Mouse (Mus musculus) heart, embryonic 15.5 days (tissue): Measurements from ENCODE around the gene Ctf1. TPM values are rescaled to one million over a fixed set of nuclear protein-coding genes. Genes with fewer than 3 reads are reported as not detected.
"Not testable (repeated sequence)": the region's sequence is repeated elsewhere in the genome, so short reads cannot be mapped to it uniquely, and the experiment has no call there.

Experiments used
- ATAC-seq: fragments of 200-750 bp; cut with Nextera tagmentation; replicated peaks from 2 replicates; pipeline ENCODE4 v1.8.0; 2017; ENCODE audit warnings: low read depth, moderate TSS enrichment; ENCODE audit not compliant: insufficient number of reproducible peaks, insufficient read depth, low FRiP score
- H3K27ac ChIP-seq: fragments of 300-500 bp; sonication (generic); 2 replicates; pipeline ENCODE4 v1.5.1; 2015; ENCODE audit warnings: mild to moderate bottlenecking, inconsistent platforms
- H3K27me3 ChIP-seq: fragments of 300-500 bp; sonication (generic); 2 replicates; pipeline ENCODE4 v1.6.1; 2015; ENCODE audit warnings: inconsistent platforms
- H3K36me3 ChIP-seq: fragments of 300-500 bp; sonication (generic); 2 replicates; pipeline ENCODE4 v1.6.1; 2015; ENCODE audit warnings: mild to moderate bottlenecking, inconsistent platforms
- H3K4me1 ChIP-seq: fragments of 300-500 bp; sonication (generic); replicated peaks from 2 replicates; pipeline ENCODE4 v1.6.1; 2015; ENCODE audit warnings: inconsistent platforms
- H3K4me2 ChIP-seq: fragments of 300-500 bp; sonication (generic); 2 replicates; pipeline ENCODE4 v1.6.1; 2015; ENCODE audit warnings: inconsistent platforms, mild to moderate bottlenecking, moderate library complexity
- H3K4me3 ChIP-seq: fragments of 300-500 bp; sonication (generic); 2 replicates; pipeline ENCODE4 v1.5.1; 2015; ENCODE audit warnings: mild to moderate bottlenecking, inconsistent platforms
- H3K9ac ChIP-seq: fragments of 300-500 bp; sonication (generic); 2 replicates; pipeline ENCODE4 v1.6.1; 2015; ENCODE audit warnings: mild to moderate bottlenecking, inconsistent platforms
- H3K9me3 ChIP-seq: fragments of 300-500 bp; sonication (generic); replicated peaks from 2 replicates; pipeline ENCODE4 v1.6.1; 2016; ENCODE audit warnings: inconsistent platforms
- WGBS: fragments of 180-500 bp; shearing (Covaris S2); methylation state at CpG from one replicate; pipeline ENCODE4 v1.1.7; 2015; ENCODE audit warnings: mixed read lengths; 5-methylcytosine and 5-hydroxymethylcytosine counted together
- polyA plus RNA-seq: library from polyadenylated mRNA; unstranded; fragments of >200 nt; fragmentation: Nextera tagmentation; extraction: Ambion mirVana; gene quantifications from 2 replicates; pipeline ENCODE4 v1.2.1, GENCODE M21; 2015

Ctf1 gene
- polyA plus RNA-seq, 1 experiment from 2014 or later = 4.7 TPM

- H3K4me2 ChIP-seq, H3K9ac ChIP-seq: not testable (repeated sequence)
Measured at GRCm38 (mm10) chr7:127693730-127694129, 18.8 kb upstream of the Ctf1 start.

GRCm38 (mm10) chr7:127698986-127699385 is 13.6 kb upstream of the Ctf1 start:
- Histone ChIP-seq H3K4me3 (no peak overlapping the region), H3K36me3 (peaks cover 19% of the 10 kb centered on the region), H3K4me1 (no peaks in the 10 kb centered on the region), H3K27me3 (no peaks in the 10 kb centered on the region), H3K9ac (no peak overlapping the region), H3K4me2 (no peak overlapping the region), H3K9me3 (no peaks in the 10 kb centered on the region), H3K27ac (no peak overlapping the region)
- no peak for ATAC-seq
- 67% methylated on average over 6 of the region's 6 CpGs for WGBS

More at GRCm38 (mm10) chr7:127693730-127694129, 18.8 kb upstream of the Ctf1 start:
- ATAC-seq, H3K9me3 ChIP-seq, H3K36me3 ChIP-seq, H3K4me3 ChIP-seq, H3K27me3 ChIP-seq, H3K27ac ChIP-seq: not testable (repeated sequence)
- WGBS = 86% methylated on average over 7 of the region's 7 CpGs
- peaks cover 24% of the 10 kb centered on the region for H3K4me1 ChIP-seq

- Histone ChIP-seq H3K9me3 (no peaks in the 10 kb centered on the region), H3K9ac (no peak overlapping the region), H3K4me1 (no peaks in the 10 kb centered on the region), H3K4me3 (no peak overlapping the region), H3K4me2 (no peak overlapping the region), H3K36me3 (peaks cover 33% of the 10 kb centered on the region), H3K27ac (no peak overlapping the region), H3K27me3 (no peaks in the 10 kb centered on the region)
- 57% methylated on average over 3 of the region's 3 CpGs for WGBS
- no peak for ATAC-seq
Measured at GRCm38 (mm10) chr7:127700712-127701331, 11.7 kb upstream of the Ctf1 start.

GRCm38 (mm10) chr7:127703561-127704178 is 8.9 kb upstream of the Ctf1 start:
- no peak overlapping the region for H3K9ac ChIP-seq
- no peaks in the 10 kb centered on the region for H3K9me3 ChIP-seq
- no peak overlapping the region for H3K4me3 ChIP-seq
- H3K36me3 ChIP-seq = peaks cover 39% of the 10 kb centered on the region
- H3K27me3 ChIP-seq = no peaks in the 10 kb centered on the region
- peaks cover 13% of the 10 kb centered on the region for H3K4me1 ChIP-seq
- H3K27ac ChIP-seq = no peak overlapping the region
- no peak overlapping the region for H3K4me2 ChIP-seq
- ATAC-seq = no peak
- WGBS = 90% methylated on average over 8 of the region's 8 CpGs

- peaks cover 19% of the 10 kb centered on the region for H3K4me1 ChIP-seq
- no peak overlapping the region for H3K9ac ChIP-seq
- H3K36me3 ChIP-seq = peaks cover 35% of the 10 kb centered on the region
- H3K4me3 ChIP-seq = no peak overlapping the region
- H3K4me2 ChIP-seq = no peak overlapping the region
- no peaks in the 10 kb centered on the region for H3K27me3 ChIP-seq
- WGBS = 82% methylated on average over 6 of the region's 6 CpGs
- no peaks in the 10 kb centered on the region for H3K9me3 ChIP-seq
- no peak for ATAC-seq
- no peak overlapping the region for H3K27ac ChIP-seq
Measured at GRCm38 (mm10) chr7:127704598-127704997, 7.9 kb upstream of the Ctf1 start.

- 65% methylated on average over 4 of the region's 4 CpGs for WGBS
- Histone ChIP-seq H3K9ac (no peak overlapping the region), H3K27ac (no peak overlapping the region), H3K4me3 (no peak overlapping the region), H3K9me3 (no peaks in the 10 kb centered on the region), H3K27me3 (no peaks in the 10 kb centered on the region), H3K36me3 (peaks cover 35% of the 10 kb centered on the region), H3K4me1 (peaks cover 19% of the 10 kb centered on the region), H3K4me2 (no peak overlapping the region)
- ATAC-seq = no peak
Measured at GRCm38 (mm10) chr7:127705706-127706105, 6.8 kb upstream of the Ctf1 start.

GRCm38 (mm10) chr7:127707045-127707956 is 5.2 kb upstream of the Ctf1 start:
- Histone ChIP-seq H3K27ac (peak overlapping the region; percentile 99), H3K27me3 (no peaks in the 10 kb centered on the region), H3K4me3 (peak overlapping the region; percentile 89), H3K9me3 (no peaks in the 10 kb centered on the region), H3K9ac (peak overlapping the region; percentile 90), H3K4me1 (peaks cover 24% of the 10 kb centered on the region), H3K36me3 (peaks cover 35% of the 10 kb centered on the region), H3K4me2 (peak overlapping the region; percentile 73)
- 27% methylated on average over 22 of the region's 22 CpGs for WGBS
- ATAC-seq = no peak

- Histone ChIP-seq H3K4me3 (peak overlapping the region; percentile 89), H3K27me3 (no peaks in the 10 kb centered on the region), H3K27ac (peak overlapping the region; percentile 99), H3K9me3 (no peaks in the 10 kb centered on the region), H3K4me2 (peak overlapping the region; percentile 73), H3K36me3 (peaks cover 31% of the 10 kb centered on the region), H3K4me1 (peaks cover 30% of the 10 kb centered on the region), H3K9ac (peak overlapping the region; percentile 90)
- no peak for ATAC-seq
- 2% methylated on average over 5 of the region's 5 CpGs for WGBS
Measured at GRCm38 (mm10) chr7:127707957-127708206, 4.7 kb upstream of the Ctf1 start.

GRCm38 (mm10) chr7:127708207-127709078 is 4.1 kb upstream of the Ctf1 start, which contains the start of gene Bcl7c:
Bcl7c (minus strand) TSS chr7:127708933.
- H3K4me2 ChIP-seq = peak within 1 kb of the TSS; percentile 73

GRCm38 (mm10) chr7:127709261-127709979 is 3.1 kb upstream of the Ctf1 start:
- WGBS = 76% methylated on average over 5 of the region's 5 CpGs
- H3K4me2 ChIP-seq = peak overlapping the region; percentile 73
- peak overlapping the region; percentile 90; the same call in 1 of the 2 replicates for H3K9ac ChIP-seq
- no peaks in the 10 kb centered on the region for H3K27me3 ChIP-seq
- peak overlapping the region; percentile 99 for H3K27ac ChIP-seq
- H3K36me3 ChIP-seq = peaks cover 18% of the 10 kb centered on the region; the same call in 1 of the 2 replicates
- H3K4me3 ChIP-seq = peak overlapping the region; percentile 89
- H3K9me3 ChIP-seq = no peaks in the 10 kb centered on the region
- peaks cover 32% of the 10 kb centered on the region for H3K4me1 ChIP-seq
- ATAC-seq = no peak

More at GRCm38 (mm10) chr7:127708207-127709078, 4.1 kb upstream of the Ctf1 start, which contains the start of gene Bcl7c:
- ATAC-seq = peak; percentile 86
- Histone ChIP-seq H3K4me1 (peaks cover 32% of the 10 kb centered on the region), H3K36me3 (peaks cover 25% of the 10 kb centered on the region), H3K27me3 (no peaks in the 10 kb centered on the region), H3K9ac (peak within 1 kb of the TSS; percentile 90), H3K27ac (peak within 1 kb of the TSS; percentile 99), H3K4me3 (peak within 1 kb of the TSS; percentile 89), H3K9me3 (no peaks in the 10 kb centered on the region)
- under 1% methylated on average over 76 of the region's 90 CpGs for WGBS
